Mouse (Mus musculus) layer of hippocampus, adult 18-20 months (tissue): ENCODE data around the gene Gp5. TPM values are rescaled to one million over a fixed set of nuclear protein-coding genes. Genes with fewer than 3 reads are reported as not detected.

Source experiments
- total RNA-seq, 2 experiments: library from RNA; stranded (reverse); gene quantifications; 2 replicates each; pipeline ENCODE4 v1.2.3; 2021

Gene Gp5
- total RNA-seq, 2 experiments from 2014 or later, result 1.3 to 1.7 TPM

Other genes with a start within 250 kb of the Gp5 start
- gene Hes1, start 246.4 kb downstream of the Gp5 start, total RNA-seq, result 10 to 100 TPM; 24.4 to 28.0 TPM
- not detected for gene Cpn2, start 43.3 kb downstream of the Gp5 start, total RNA-seq
- gene Lrrc15, start 27.5 kb downstream of the Gp5 start, total RNA-seq, result under 1 TPM in 1 of 2 experiments, not detected in 1; 0.05 TPM
- 10 to 100 TPM; 71.5 to 72.9 TPM for gene Atp13a3, start 95.2 kb upstream of the Gp5 start, total RNA-seq
- 10 to 100 TPM; 27.9 to 33.1 TPM for gene Tmem44, start 240.1 kb upstream of the Gp5 start, total RNA-seq